19 mouse cellular contexts compared by ENCODE assay signal in the genomic region with DNA sequence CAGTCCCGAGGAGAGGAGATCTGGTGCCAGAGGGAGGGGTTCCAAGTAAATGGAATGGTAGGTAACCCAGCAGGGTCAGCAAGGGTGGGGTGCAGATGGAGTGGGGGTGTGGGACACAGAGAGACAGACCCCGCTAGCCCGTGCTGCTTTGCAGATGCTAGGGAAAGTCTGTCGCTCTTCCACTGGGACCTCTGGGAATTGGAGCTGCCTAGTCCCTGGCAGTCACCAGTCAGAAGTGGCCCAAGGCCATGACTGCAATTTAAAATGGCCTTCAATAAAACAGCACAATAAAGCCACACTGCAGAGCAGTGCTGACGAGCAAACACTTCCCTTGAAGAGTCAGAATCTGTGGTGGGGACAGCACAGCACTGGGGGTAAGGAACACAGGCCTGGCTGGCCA.
A peak's percentile ranks its signal among the peaks of the same experiment; 100 is the strongest.
DNase-seq lines count a peak whose midpoint lies in the region; ATAC-seq and TF ChIP-seq lines count a peak whose summit lies in the region.
"Had no signal": no experiment of that assay in that cellular context is flagged by ENCODE, and none has a peak within 500 bp of the region (broad histone marks: within the 10 kb centered on the region; RNA-seq: fewer than 3 reads in every experiment).

No protein-coding gene starts in this region.

- no peaks in the 10 kb centered on the region for H3K27me3 ChIP-seq in midbrain, embryonic 10.5 days (ENCODE audit: low read depth, poor library complexity, severe bottlenecking)
- no peaks in the 10 kb centered on the region for H3K27me3 ChIP-seq in midbrain, postnatal 0 days (ENCODE audit: insufficient read depth, low read length)

- peak; percentile 16 for DNase-seq in gastrocnemius, adult 2 months
- no peak for DNase-seq in gastrocnemius, postnatal 14 days
- DNase-seq in midbrain, embryonic 10.5 days (ENCODE audit: low spot score) = no peak
- no peak for DNase-seq in midbrain, postnatal 0 days (ENCODE audit: low spot score)
- DNase-seq in adrenal gland, postnatal 14 days = peak; percentile 64
- DNase-seq in layer of hippocampus, postnatal 14 days (ENCODE audit: low spot score in 2 of 2) = no peak
- no peak for DNase-seq in embryo, embryonic 10 days (ENCODE audit: low spot score)
- DNase-seq: cerebellum, adult 18-20 months; cerebellum, postnatal 25 days; embryo, embryonic 11 days; gastrocnemius, postnatal 36 days; kidney, adult 2 months; layer of hippocampus, adult 9-11 months; liver, postnatal 0 days; lung, postnatal 14 days had no signal

- WGBS in midbrain, embryonic 10.5 days = 84% methylated on average over 5 of the region's 5 CpGs
- 60% methylated on average over 5 of the region's 5 CpGs for WGBS in midbrain, postnatal 0 days

- intact Hi-C loops in gastrocnemius, adult 2 months (cut with DNase I) = no loop called here
- intact Hi-C loops in gastrocnemius, postnatal 14 days (cut with DNase I; ENCODE audit: low total_unique reads) = no loop called here

- no peaks in the 10 kb centered on the region for H3K36me3 ChIP-seq in midbrain, embryonic 10.5 days
- no peaks in the 10 kb centered on the region for H3K36me3 ChIP-seq in midbrain, postnatal 0 days (ENCODE audit: insufficient read depth, low read length)
- H3K36me3 ChIP-seq: heart, embryonic 10.5 days had no signal

- H3K4me2 ChIP-seq in midbrain, postnatal 0 days (ENCODE audit: low read depth, low read length, poor library complexity, severe bottlenecking) = no peak overlapping the region

- H3K27ac ChIP-seq in gastrocnemius, adult 2 months = no peak overlapping the region
- H3K27ac ChIP-seq in midbrain, embryonic 10.5 days (replicated peaks) = peak overlapping the region; percentile 28; the same call in 1 of the 2 replicates
- no peak overlapping the region for H3K27ac ChIP-seq in midbrain, postnatal 0 days (ENCODE audit: low read depth, low read length)
- H3K27ac ChIP-seq: heart, embryonic 10.5 days; kidney, postnatal 0 days had no signal

- H3K4me3 ChIP-seq in gastrocnemius, adult 2 months = no peak overlapping the region
- no peak overlapping the region for H3K4me3 ChIP-seq in midbrain, embryonic 10.5 days
- H3K4me3 ChIP-seq in midbrain, postnatal 0 days (ENCODE audit: low read depth, low read length) = no peak overlapping the region
- H3K4me3 ChIP-seq: heart, embryonic 10.5 days had no signal

- no peaks in the 10 kb centered on the region for H3K9me3 ChIP-seq in midbrain, embryonic 10.5 days (replicated peaks)
- H3K9me3 ChIP-seq in midbrain, postnatal 0 days (ENCODE audit: low read length) = no peaks in the 10 kb centered on the region
- H3K9me3 ChIP-seq: heart, embryonic 10.5 days had no signal

- peaks cover 33% of the 10 kb centered on the region for H3K4me1 ChIP-seq in midbrain, embryonic 10.5 days
- peaks cover 10% of the 10 kb centered on the region; the same call in 1 of the 2 replicates for H3K4me1 ChIP-seq in midbrain, postnatal 0 days (ENCODE audit: insufficient read depth, low read length)

- no peak for ATAC-seq in midbrain, postnatal 0 days (ENCODE audit: low FRiP score)
- ATAC-seq: forebrain, embryonic 14.5 days; liver, postnatal 0 days; midbrain, embryonic 16.5 days had no signal

- no peak overlapping the region for H3K9ac ChIP-seq in midbrain, postnatal 0 days (replicated peaks; ENCODE audit: low read length, poor library complexity, severe bottlenecking)
- H3K9ac ChIP-seq: liver, postnatal 0 days had no signal

- TF ChIP-seq CTCF in gastrocnemius, adult 2 months (IDR thresholded peaks at IDR 0.05) = no peak
- TF ChIP-seq CTCF in midbrain, postnatal 0 days (IDR thresholded peaks at IDR 0.05) = no peak

Comparison
In these comparisons a context has a peak if more than half of its experiments do, and no peak if none do; other contexts are left out.
1. DNase-seq: peak in gastrocnemius, adult 2 months (single experiment) and adrenal gland, postnatal 14 days (single experiment); none in gastrocnemius, postnatal 14 days (single experiment), midbrain, embryonic 10.5 days (single experiment), midbrain, postnatal 0 days (single experiment), layer of hippocampus, postnatal 14 days (0 of 2) and embryo, embryonic 10 days (single experiment).